Mouse (Mus musculus) neural tube, embryonic 10.5 days (tissue): ENCODE results near the gene Decr2.
"Not testable (repeated sequence)": the region's sequence is repeated elsewhere in the genome, so short reads cannot be mapped to it uniquely, and the experiment has no call there.

Source experiments
- DNase-seq: peaks from one replicate; pipeline ENCODE4 v3.0.0-alpha.2; 2017; ENCODE audit warnings: low spot score; ENCODE audit errors: extremely low spot score

Gene Decr2

DNA sequence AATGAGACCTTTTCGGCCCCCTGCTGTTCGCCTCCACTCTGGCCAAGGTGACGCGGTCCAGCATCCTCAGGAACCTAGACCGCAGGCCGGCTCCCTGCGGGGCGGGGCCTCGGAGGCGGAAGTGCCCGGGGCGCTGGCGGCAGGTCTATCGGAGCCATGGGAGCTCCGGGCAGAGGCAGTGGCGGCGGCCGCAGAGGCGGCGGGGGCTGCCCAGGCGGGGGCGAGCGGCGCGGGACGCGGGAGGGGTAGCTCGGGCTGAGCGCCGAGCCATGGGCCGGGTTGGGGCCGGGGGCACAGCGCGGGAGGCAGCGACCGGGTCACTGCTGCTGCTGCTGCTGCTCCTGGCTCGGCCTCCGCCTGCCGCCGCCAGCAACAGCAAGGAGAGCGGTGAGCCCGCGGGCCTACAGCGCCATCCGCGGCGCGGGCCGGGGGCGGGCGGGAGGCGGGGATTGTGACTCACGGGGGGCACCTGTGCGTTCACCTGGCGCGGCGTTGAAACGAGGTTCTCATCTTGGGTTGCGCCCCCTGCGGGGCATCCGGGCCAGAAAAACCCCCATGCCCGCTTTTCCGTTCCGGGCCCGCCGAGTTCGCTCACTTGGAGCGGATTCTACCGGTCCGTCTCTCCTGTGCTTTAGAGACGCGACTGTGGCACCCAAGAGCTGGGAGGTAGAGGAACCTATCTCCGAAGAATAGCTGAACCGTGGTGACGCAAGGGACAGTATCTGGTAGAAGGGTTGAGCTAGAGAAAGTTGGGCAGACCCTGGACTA lies 23.2 kb upstream of the Decr2 start, which contains the start of gene Tmem8:
TSS of gene Tmem8 (plus strand) at position 119 of the 768 bp plus-strand sequence.
- DNase-seq, result peak; percentile 79

DNA sequence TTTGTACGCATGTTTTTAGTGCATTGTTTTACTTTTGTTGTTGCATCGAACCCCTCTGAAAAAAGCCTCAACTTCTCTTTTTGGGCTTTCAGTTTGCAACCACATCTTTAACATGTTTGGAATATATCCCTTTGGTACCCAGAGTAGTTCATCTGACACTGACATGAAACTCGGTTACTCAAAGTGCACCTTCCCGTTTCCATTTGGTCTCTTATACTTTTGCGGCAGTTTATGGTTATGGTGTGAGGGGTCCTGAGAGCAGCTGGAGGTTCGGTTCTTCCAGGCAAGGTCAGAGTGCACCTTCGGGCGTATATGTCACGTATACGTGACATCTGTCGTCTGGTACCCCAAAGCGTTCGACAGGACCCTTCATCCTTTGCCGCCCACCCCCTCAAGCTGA lies 22.6 kb upstream of the Decr2 start:
- no peak for DNase-seq

DNA sequence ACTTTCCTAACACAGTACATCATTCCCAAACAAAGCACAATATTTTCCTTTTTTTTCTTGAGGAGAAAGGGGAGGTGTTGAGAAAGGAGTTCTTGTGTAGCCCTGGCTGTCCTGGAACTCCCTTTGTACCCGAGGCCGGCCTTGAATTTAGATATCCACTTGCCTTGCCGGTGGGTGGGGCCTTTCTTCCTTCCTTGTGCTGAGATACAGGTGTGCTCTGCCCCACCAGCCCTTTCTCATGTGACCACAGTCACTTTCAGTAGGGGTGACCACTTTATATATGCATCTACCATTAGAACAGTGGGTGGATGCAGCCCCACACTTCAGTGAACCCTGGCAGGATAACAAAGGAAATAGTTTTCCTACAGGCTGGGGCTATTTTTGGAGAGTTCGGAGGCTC lies 21.6 kb upstream of the Decr2 start:
- DNase-seq, result no peak

DNA sequence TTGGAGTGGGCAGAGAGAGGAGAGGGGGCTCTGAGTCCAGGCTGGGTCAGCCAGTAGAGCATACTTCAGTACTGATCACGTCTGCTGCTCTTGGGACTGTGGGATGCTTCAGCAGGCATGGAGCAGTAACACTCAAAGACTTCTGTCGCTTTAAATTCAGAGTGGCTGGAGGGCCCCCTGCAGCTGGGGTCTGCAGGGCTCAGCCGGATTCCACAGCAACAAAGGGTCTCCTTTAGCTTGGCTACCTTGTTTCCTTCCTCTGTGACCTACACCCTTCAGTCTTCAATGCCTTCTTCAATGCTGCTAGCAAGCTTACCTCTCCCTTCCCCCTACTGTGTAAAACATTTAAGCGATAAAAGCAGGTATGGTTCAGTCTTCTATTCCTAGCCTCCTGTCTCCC lies 20.9 kb upstream of the Decr2 start:
- DNase-seq, result no peak

DNA sequence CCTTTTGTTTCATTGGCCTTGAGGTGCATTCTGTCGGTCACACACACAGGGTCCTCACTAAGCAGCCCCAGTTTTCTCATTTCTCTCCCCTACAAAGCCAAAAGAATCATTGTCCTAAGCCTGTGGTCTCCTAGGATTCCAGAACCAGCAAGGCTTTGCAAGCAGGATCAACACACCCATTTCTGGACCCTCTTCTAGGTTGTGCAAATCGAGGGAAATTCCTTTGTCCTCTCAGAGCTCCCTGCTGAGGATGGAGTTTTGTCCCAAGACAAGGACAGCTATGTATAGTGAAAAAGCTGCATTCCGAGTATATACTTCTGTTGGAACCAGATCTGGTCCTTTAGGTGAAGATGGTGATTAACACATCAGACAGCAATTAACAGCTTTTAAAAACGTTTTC lies 20.0 kb upstream of the Decr2 start:
- DNase-seq, result no peak

DNA sequence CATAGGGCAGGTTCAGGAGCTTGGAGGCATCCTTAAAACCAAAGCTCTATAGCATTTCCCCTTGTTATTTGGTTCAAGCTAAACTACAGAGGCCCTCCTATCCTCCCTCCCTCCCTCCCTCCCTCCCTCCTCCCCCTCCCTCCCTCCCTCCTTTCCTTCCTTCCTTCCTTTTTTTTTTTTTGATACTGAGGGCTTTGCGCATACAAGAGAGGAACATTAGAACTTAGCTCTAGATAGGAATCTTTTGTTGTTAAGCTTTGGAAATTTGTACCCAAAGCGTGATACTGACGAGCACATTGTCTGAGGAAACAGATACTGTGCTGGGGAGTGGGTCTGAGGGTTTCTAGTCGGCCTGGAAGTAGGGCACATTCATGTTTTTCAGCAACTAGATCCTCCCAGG lies 15.5 kb upstream of the Decr2 start:
- DNase-seq, result no peak

DNA sequence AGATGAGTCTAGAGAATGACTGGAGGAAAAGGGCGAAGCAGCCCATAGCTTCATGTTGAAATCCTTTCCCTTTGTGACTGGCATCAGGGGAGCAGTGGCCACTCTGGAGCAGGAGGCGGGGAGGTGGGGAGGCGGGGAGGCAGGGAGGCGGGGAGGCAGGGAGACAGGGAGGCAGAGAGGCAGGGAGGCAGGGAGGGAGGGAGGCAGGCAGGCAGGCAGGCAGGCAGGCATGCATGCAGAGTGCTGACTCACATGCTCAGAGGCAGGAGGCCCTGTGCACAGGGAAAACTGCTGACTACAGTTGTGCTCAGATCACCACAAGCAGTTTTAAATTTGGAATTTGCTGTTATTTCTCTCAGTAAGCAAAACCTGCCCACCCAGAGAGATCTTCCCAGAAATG lies 11.3 kb upstream of the Decr2 start:
- no peak for DNase-seq

DNA sequence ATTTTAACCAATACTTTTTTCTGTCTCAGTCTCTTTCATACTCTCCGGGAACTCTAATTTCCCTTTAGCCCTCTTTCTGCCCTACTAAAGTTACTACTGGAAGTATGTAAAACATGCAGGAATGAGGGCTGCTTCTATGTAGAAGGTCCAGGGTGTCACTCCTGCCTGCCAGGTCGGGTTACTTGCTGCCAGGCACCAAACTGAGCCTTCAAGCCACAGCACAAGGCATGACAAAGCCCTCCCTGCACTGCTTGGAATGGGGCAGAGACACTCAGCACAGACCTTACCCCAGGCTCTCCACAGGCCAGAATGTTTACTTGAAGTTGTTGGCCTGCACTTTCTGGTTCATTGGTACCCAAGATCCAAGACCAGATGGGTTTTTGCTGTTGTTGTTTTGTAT lies 10.0 kb upstream of the Decr2 start:
- DNase-seq, result no peak

DNA sequence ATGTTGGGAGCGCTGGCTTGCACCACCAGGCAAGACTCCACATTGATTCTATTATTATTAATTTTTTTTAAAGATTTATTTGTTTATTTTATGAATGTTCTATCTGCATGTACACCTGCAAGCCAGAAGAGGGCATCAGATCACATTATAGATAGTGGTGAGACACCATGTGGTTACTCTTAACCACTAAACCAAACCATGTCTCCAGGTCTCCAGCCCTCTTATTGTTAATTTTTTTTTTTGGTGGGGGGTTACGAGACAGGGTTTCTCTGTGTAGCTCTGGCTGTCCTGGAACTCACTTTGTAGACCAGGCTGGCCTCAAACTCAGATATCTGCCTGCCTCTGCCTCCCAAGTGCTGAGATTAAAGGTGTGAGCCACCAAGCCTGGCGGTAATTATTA lies 9.2 kb upstream of the Decr2 start:
- DNase-seq, result not testable (repeated sequence)

DNA sequence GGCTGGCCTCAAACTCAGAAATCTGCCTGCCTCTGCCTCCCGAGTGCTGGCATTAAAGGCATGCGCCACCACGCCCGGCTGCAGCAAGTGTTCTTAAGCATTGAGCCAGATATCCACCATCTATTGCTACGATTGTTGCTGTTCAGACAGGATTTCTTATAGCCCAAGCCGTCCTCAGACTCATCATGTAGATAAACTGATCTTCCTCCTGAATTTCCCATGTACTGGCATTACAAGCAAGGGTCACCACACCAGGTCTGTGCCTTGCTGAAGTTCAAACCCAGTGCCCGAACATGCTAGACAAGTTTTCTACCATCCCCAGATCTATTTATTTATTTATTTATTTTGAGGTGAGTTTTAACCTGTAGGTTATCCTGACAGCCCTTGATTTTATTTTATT lies 8.3 kb upstream of the Decr2 start:
- no peak for DNase-seq

DNA sequence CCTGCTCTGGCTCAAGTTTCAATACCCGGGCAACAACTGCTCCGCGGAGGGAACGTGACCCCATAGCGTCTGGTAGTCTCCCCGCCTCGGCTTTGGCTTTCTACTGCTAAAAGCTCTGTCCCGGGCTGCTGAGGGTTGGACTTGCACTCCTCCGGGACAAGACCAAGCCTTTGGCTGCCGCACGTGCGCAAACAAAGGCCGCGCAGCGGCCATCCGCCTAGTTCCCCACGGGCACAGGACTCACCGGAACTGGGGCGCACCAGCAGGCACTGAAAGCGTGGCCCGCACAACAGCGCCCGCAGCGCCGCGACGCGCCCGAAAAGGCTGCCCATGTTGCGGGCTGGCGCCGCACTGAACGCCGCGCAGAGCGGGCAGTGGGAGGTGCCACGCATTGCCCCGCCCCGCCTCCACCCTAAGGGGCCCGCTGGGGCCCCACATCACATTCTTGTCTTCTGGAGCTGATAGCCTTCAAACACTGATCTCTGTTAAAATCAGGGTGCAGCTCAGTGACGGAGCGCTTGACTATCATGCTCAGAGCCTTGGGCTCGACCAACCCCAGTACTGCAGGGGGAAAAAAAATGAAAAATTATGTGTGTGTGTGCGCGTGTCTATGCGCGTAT lies 5.1 kb upstream of the Decr2 start, which contains the start of gene Nme4:
TSS of gene Nme4 (minus strand) at position 482 of the 620 bp plus-strand sequence.
- DNase-seq, result peak; percentile 84

DNA sequence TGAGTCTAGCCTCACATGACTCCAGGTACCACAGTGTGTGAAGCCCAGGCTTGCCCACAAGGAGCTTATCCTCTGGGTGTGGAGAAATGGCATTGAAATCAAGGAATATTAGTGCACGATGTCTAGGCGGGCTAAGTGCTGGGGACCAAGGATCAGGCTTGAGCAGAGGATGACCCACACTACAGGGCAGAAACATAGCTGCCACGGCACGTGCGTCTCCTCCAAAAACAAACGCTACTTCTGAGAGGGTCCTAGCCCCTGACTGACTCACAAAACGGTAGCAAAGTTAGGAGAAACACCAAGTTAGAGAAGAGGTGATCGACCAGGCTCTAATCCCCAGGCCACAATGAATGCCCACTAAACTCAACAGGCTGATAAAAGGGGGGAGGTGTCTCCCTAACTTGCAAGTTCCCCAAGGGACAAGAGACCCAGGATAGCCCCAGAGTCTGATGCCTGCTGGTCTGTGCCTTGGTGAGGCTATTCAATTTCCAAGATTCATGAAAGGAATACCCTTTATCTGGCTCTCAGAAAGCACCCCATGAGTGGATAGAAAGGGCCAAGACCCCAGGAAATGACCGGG lies 4.5 kb upstream of the Decr2 start:
- no peak for DNase-seq

DNA sequence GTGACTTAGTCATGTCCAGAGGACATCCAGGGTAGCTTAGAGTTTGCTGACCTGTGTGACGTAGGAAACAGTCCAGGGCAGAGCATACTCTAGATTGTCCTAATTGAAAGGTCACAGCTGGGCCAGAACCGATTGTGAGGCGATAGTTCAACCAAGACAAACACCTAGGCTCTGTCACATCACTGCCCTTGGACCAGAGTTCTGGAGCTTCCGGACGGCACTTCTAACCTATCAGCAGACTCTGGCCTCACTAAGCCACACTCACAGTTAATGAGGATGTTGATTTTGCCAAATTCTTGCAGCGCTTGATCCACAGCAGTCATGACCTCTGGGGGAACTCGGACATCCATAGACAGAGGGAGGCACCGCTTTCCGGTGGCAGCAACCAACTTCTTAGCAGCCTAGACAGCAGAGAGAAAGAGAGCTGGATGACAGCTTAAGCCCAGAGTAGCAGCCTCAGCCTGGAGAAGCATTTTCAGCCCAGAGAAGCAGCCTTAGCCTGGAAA lies 3.0 kb downstream of the Decr2 start:
- DNase-seq, result no peak

DNA sequence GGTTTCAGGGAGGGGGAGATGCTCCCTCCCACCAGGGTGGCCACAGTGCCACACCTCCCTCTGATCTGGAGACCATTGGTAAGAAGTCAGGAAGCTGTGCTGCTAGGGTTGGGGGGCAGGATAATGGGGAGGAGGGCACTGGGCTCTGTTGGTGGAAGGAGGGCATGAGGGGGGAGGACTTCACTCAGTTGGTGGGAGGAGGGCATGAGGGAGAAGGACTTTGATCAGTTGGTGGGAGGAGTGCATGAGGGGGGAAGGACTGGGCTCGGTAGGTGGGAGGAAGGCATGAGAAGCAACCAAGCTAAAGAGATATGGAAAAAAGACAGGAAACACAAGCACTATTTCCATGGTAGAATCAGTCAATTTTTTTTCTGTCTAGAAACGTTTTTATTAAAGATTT lies 9.3 kb downstream of the Decr2 start:
- no peak for DNase-seq

DNA sequence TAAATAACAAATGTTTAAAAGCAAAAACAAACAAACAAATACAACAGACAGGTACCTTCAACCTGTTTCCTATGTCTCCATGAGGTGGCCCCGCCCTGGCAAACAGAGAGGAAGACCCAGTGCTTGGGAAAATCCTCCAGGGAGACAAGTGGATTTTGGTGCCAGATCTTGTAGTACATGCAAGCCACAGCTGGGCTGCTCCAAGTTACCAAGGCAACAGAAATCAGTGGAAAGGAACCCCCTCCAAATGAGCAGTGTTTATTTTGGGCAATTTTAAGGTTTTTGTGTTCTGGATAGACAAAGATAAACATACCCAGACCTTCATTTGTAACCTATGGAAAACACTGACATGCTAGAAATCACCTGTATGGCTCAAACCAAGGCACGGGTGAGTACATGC lies 11.3 kb downstream of the Decr2 start:
- no peak for DNase-seq

DNA sequence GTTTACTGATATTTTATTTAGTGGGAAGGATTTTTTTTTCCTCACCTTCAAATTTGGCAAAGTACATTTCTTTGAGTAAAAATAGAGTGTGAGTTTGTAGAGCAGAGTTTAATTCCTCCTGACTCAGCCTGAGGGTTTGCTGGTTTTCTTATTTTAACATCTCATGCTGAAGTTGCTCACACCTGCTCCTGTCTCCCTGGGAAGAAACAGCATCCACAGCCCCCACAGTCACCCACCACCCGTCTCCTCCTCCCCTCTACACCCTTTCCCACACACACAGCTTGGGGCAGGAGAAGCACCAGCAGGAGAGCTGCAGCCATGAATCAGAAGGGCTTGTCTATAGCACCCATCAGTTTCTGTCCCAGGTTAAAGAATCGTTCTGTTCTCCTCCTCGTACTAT lies 14.9 kb downstream of the Decr2 start:
- DNase-seq, result no peak

DNA sequence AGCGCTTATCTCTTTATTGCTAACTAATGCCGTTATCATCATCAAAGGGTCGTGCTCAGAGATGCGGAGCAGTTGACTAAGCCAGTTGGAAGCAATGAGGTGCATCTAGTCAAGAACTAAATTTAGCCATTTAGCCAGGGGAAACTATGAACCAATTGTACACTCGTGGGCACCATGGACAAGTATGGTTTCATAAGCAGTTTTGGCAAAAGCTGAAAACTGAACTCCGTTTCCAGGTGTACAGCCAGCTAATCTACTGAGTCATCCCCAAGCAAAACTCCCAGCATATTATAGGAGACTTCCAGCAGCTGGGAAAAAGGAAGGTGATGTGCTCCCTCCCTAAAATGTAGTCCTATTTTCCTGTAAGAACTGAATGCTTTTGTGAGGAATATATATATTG lies 20.0 kb downstream of the Decr2 start:
- DNase-seq, result no peak

DNA sequence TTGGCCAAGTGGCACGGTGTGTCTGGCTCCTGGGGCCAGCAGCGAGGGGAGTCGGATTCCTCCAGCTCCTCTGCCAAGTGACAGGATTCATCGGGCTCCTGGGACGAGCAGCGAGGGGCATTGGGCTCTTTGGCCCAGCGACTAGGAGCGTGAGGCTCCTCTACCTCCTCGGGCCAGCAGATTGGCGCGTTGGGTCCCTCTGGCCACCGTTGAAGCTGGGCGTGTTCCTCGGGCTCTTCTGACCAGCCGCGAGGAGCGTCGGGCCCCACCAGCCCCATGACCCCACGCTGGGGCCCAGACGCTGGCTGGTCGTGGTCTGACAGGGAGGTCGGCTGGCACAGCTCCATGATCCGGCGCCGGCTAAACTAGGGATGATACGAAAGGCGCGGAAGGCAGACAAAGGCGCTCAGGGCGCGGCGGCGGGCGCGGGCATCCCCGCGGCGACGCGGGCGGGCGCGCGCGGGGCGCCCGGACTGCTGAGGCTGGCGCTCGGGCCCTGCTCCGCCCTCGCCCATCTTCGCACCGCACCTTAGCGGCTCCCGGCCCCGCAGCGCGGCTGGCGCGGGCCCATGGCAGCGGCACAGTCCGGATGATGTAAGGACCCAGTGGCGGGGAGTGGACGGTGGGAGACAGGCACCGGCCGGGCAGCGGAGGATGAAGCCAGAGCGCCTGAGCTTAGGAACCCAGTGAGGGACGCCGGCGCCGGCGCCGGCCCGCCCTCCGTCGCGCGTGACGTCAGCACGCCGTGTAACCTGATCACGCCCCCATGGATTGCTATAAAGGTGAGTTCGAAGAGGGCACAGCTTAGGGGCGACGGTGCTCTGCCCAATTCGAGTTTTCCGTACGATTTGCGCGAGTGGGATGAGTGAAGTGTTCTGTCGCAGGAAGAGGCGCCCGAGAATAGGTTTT lies 21.1 kb downstream of the Decr2 start, which contains the start of gene Rab11fip3:
TSS of gene Rab11fip3 (minus strand) at position 725 of the 909 bp plus-strand sequence.
- peak; percentile 95 for DNase-seq

DNA sequence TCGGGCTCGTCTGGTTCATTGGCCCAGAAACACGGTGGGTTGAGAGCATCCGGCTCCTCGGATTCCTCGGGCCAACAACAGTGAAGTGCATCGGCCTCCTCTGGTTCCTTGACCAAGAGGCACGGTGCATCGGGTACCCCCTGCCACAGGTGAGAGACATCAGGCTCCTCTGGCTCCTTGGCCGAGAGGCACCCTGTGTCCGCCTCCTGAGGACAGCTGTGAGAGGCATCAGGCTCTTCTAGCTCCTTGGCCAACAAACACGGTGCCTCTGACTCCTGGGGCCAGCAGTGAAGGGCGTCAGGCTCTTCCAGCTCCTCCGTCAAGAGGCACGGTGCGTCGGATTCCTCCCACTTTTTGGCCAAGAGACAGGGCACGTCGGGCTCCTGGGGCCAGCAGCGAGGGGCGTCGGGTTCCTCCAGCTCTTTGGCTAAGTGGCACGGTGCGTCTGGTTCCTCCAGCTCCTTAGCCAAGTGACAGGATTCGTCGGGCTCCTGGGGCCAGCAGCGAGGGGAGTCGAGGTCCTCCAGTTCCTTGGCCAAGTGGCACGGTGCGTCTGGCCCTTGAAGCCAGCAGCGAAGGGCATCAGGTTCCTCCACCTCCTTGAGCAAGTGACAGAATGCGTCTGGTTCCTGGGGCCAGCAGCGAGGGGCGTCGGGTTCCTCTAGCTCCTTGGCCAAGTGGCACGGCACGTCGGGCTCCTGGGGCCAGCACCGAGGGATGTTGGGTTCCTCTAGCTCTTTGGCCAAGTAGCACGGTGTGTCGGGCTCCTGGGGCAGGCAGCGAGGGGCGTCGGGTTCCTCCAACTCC lies 21.9 kb downstream of the Decr2 start:
- peak; percentile 66 for DNase-seq

DNA sequence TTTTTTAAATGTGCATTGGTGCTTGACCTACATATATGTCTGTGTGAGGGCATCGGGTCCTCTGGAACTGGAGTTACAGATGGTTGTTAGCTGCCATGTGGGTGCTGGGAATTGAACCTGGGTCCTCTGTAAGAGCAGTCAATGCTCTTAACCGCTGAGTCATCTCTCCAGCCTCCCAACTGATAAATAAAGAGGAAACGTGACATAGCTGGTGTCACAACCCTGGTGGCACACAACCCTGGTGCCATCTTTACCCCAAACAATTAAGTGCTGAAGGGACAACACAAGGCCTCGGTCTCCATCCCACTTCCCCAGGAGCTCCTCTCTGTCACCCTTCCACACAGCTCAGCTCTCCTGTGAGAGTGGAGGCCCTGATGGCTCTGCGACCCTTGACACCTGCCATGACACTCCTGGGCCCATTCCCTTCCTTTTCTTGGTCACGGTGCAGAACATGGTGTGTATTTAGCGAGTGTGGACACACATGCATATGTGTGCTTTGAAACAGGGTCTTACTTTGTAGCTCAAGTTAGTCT lies 23.6 kb downstream of the Decr2 start:
- no peak for DNase-seq
